Mouse (Mus musculus) liver, adult (tissue): ENCODE measurements around the gene Ddah1.

Experiments
- GATA4 ChIP-seq: IDR thresholded peaks from 2 replicates; pipeline ENCODE4 v1.6.1; 2014; ENCODE audit warnings: mild to moderate bottlenecking, low read length; ENCODE audit not compliant: insufficient replicate concordance

The Ddah1 gene

GRCm38 (mm10) chr3:145825416-145826055 is 67.1 kb downstream of the Ddah1 start:
- TF ChIP-seq GATA4, result no peak

DNA sequence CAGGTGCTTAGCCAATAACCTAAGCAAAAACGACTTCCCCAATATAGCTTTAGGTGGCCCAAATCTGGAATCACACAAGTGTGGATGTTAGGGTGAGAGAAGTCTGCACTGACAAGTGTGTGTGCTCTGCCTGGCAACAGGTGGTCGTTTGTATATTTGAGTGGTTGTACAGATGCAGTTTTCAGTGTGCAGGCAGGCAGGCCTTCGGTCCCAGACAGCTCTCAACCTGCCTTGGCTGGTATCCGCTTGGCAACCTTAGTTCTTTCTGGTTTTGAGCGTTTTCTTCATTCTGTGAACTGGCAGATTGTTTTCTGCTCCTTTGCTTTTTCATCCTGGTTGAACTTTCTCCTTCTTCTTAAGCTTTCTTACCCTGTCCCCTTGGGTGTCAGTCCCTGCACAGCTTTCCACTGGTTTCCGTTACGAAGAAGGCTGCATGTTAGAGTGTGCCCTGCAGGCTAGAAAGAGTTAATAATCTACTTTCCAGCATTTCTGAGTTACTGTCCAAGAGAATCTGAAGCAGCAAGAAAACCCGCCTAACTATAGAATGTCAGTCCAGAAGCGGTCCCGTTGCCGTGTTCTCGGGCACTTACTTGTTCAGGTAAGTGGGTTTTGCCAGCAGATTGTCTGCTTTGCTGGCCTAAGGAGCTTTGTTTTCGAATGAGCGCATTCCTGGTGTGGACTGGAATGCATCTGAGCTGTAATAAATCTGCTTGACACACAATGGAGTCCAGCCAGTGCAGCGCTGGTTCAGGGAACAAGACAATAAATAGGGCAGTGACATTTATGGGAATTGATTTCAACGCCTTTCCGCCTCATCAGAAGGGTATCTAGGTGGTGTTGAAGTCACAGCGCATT is 68.9 kb downstream of the Ddah1 start:
- TF ChIP-seq GATA4, result no peak

DNA sequence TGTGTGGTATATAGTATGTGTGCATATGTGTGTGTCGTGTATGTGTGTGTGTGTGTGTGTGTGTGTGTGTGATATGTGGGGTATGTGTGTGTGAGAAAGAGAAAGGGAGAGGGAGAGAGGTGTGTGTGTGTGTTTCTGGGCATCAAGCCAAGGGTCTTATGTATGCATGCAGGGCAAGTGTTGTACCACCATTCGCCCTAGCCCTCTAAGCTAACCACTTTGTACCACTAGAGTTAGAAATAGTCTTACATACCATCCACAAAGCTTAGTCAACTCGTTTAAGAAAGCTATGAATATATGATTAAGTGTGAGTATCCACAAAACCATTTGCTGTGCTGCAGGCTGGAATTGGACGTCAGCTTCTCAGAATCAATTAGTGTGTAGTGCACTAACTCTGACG is 70.4 kb downstream of the Ddah1 start:
- TF ChIP-seq GATA4, result no peak

GRCm38 (mm10) chr3:145833948-145834538 is 75.6 kb downstream of the Ddah1 start:
- TF ChIP-seq GATA4, result no peak

DNA sequence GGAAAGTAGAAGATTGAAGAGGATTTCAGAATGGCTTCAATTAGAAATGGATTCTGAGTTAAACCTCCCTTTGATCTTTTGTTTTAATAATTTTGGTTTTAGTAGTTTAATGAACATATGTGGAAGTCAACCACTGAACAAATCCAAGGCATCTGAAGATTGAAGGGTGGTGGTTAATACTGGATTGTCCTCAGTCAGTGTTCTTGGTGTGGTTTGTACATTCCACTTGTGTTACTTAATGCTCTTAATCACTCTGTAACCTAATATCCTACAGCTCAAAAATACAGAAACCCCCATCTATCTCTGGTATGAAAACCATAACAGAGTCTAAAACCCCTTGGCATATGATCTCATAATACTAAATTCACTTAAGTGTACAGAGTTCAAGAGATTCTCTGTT is 79.8 kb downstream of the Ddah1 start:
- TF ChIP-seq GATA4, result no peak

DNA sequence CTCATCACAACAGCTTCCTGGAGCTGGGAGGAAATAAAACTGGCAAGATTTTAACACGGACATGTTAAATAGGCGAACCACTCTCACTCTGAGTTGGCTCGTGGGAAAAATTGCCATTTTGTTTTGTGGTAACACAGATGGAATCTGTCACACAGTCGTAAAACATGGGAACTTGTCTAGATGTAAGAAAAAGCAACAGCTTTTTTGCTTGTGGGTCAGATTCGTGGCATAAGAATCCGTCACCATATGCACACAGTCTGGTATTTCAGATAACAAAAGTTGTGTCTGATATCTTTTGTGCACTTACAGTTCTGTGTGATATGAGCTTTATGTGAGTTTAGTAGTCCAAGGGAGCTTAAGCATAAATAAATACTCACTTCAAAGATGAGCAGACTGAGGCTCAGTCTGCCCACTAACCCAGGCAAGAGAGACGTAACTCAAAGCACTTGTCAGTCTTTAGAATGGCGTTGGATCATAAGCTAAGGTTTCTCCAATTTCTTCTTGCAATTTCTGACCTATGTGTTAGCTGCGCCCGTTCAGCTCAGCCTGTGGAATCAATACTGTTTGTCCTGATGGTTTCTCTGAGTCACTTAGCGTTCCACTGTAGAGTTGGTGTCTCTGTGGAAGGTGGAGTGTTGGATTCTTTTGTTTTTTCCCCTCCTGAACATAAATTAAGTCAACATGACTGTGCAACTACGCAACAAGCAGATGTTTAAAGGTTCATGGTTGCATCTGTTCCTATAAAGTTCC is 83.7 kb downstream of the Ddah1 start:
- TF ChIP-seq GATA4, result no peak

- no peak for TF ChIP-seq GATA4
These were observed 85.4 kb downstream of the Ddah1 start for GRCm38 (mm10) chr3:145843836-145844235.

DNA sequence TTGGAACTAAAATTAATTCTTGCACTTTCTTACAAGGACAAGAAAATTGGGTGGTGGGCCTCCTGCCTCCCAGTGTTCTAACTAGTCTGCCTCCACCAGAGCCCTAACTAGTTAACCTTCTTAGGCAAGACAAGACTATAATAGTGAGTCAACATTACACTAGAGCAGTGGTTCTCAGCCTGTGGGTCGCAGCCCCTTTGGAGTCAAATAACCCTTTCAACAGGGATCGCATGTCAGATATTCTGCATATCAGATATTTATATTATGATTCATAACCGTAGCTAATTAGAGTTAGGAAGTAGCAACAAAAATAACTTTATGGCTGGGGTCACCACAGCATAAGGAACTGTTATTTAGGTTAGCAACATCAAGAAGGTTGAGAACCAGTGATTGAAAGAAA is 86.4 kb downstream of the Ddah1 start:
- no peak for TF ChIP-seq GATA4

DNA sequence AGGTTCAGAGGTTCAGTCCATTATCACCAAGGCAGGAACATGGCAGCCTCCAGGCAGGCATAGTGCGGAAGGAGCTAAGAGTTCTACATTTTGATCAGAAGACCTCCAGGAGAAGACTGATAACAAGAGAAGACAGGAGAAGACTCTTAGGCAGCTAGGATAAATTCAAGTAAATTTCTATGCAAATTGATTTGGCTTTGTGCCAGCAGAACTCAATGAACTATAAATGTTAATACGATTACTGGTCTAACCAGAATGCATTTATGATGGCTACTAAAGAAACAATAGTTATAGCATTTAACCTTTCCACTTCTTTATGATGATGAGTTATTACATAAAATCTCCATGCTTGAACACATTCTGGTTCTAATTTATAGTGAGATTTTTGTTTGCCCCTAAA is 87.8 kb downstream of the Ddah1 start:
- no peak for TF ChIP-seq GATA4

DNA sequence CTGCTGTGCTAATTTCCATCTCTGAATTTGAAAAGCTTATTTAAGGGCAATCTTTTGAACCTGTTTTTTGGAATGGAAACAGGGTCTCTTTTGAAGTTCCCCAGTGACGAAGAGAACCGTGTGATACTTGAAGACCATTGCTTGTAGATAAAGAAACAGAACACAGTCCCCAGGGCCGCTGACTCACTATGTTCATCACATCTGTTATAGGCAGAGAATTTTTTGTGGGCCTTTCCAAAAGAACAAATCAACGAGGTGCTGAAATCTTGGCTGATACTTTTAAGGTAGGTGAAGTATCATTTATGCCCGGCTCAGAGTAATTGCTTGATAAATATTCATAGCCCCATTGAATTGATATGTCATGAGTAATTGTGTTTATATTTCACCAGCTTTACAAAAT is 93.6 kb downstream of the Ddah1 start:
- no peak for TF ChIP-seq GATA4

- no peak for TF ChIP-seq GATA4
These were observed 94.3 kb downstream of the Ddah1 start for GRCm38 (mm10) chr3:145852800-145853199.

DNA sequence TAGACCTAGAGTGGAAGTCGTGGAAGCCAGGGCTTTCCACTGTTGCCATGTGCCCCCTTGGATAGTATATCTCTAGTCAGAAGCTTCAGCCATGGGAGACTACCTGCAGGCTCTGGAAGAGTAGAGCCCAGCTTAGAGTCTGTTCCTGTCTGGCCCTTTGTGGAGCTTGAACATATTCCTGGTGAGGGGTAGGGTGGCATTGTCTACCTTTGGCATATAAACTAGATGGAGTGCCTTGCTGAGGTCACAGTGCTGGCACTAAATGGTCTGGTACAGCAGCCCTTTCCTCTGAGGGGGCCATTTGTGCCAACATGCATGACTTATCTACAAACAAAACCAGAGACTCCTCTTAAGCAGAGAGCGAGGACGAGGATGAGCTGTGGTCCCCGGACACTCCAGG is 95.2 kb downstream of the Ddah1 start:
- TF ChIP-seq GATA4, result no peak

DNA sequence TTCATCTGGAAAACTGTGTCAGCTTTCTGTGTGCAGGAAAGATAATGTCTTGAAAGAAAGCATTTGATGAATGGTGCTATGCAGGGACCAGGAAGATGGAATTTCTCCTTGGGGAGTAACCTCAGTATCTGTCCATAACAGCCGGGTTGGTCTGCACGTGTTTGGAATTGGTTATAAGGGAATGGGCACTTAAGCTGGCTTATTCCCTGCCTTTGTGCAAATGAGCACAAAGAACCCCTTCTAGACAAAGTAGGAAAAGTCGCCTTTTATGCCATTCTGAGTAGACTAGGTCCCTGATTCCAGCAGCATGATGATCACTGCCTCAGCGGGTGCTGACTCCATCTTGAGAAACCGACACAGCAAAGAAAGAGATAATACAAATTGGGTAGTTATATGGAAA is 96.0 kb downstream of the Ddah1 start:
- TF ChIP-seq GATA4, result no peak

DNA sequence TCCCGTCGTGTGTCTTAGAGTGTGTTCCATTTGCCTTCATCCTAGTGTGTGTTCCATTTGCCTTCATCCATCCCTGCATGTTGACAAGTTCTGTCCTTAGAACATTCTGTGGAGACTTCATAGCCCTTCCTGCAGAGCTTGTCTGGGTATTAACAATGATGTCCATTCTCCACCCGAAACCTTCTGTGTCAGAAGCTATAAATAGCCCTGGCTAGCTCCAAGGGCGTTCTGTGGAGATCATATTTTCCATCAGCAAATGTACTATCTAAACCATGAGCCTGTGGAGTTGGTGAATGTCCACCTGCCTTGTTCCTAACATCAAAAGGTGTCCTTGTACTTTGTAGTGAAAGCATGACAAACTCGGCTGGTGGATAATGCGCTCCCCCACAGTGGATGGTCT is 96.8 kb downstream of the Ddah1 start:
- TF ChIP-seq GATA4, result no peak

DNA sequence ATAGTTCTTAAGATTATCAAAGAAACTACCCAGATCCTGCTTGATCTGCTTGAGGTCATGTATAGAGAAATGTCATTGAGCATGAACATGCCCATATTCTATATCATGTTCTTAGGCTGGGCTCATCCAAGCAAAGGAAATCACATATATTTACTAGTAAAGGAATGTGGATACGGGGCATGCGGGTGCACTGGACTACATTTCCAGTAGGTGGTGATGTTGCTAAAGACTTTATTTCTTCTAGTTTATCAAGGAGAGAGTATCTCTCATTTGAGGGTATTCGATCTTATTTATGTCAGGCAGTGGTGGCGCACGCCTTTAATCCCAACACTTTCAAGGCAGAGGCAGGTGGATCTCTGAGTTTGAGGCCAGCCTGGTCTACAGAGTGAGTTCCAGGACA is 99.9 kb downstream of the Ddah1 start:
- no peak for TF ChIP-seq GATA4

DNA sequence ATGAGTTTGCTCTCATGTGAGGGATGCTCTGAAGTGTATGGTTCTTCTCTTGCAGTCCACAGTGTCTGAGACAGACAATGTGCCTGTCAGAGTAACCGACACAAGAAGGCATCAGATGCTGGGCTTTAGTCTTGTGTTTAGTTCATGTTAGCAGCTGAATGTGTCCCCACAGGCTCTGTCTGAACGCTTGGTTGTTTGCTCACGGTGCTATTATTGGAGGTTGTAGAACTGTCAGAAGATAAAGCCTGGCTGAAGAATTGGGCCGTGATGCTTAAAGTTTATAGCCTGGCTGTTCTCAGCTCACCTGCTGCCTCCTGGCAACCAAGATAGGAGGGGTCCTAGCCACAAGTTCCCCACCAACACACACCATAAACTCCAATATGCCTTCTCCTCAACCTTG is 104.0 kb downstream of the Ddah1 start:
- no peak for TF ChIP-seq GATA4

DNA sequence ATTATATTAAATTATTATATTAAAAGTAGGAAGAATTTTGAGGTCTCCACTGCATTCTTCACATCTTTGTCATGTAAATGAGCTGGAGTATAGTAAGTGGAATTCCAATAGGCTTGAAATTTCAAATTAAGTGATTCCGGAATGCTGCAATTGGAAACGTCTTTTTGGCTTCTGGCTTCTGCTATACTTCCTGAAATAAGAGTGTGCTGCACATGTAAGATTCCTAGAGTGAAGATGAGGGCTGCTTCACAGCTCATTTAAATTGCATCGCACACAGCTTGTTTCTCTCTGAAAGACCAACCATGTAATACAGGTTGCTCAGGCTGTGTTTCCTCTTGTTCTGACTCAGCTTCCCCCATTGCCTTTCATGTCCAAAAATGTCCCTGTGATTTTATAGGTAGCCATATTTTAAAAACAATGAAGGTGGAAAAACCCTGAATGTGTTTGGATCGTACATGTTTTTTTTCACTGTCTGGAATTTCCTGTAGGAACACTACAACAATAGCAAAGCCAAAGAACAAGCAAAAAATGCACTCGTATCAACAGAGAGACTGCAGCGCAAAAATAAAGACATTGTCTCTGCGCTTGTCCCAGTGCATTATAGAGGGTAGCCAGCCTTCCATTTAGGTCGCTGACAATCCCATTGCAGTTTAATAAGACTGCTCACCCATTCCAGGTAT is 105.7 kb downstream of the Ddah1 start:
- no peak for TF ChIP-seq GATA4
